In genomic region chr17:53462603-53463495, GRCm38 (mm10) we compare ENCODE assay signal across 8 mouse cellular contexts. TPM values are rescaled to one million over a fixed set of nuclear protein-coding genes. Genes with fewer than 3 reads are reported as not detected.
A peak's percentile ranks its signal among the peaks of the same experiment; 100 is the strongest.
DNase-seq lines count a peak whose midpoint lies in the region; ATAC-seq and TF ChIP-seq lines count a peak whose summit lies in the region.

Gene Efhb, minus strand, starts transcription at chr17:53463321.

- H3K36me3 ChIP-seq in embryonic facial prominence, embryonic 15.5 days: no peaks in the 10 kb centered on the region
- H3K36me3 ChIP-seq in heart, embryonic 11.5 days (ENCODE audit: control insufficient read depth, insufficient read depth, low read length): no peaks in the 10 kb centered on the region
- no peaks in the 10 kb centered on the region for H3K36me3 ChIP-seq in kidney, embryonic 14.5 days (ENCODE audit: control insufficient read depth, insufficient read depth, low read length)
- no peaks in the 10 kb centered on the region for H3K36me3 ChIP-seq in limb, embryonic 15.5 days
- H3K36me3 ChIP-seq in midbrain, embryonic 16.5 days (ENCODE audit: control insufficient read depth, insufficient read depth, low read length): no peaks in the 10 kb centered on the region
- no peaks in the 10 kb centered on the region for H3K36me3 ChIP-seq in spleen, adult 2 months (ENCODE audit: control insufficient read depth, insufficient read depth, low read length)

- no peak within 1 kb of the TSS for H3K9ac ChIP-seq in embryonic facial prominence, embryonic 15.5 days
- peak within 1 kb of the TSS; percentile 66 for H3K9ac ChIP-seq in heart, embryonic 11.5 days (ENCODE audit: low read depth, low read length)
- H3K9ac ChIP-seq in kidney, embryonic 14.5 days (ENCODE audit: low read depth, low read length): peak within 1 kb of the TSS; percentile 40; the same call in 1 of the 2 replicates
- 0 out of 2 replicates have a peak within 1 kb of the TSS, but pooled peaks have one; percentile 7 for H3K9ac ChIP-seq in limb, embryonic 15.5 days
- H3K9ac ChIP-seq in midbrain, embryonic 16.5 days (ENCODE audit: low read depth, low read length): peak within 1 kb of the TSS; percentile 59

- WGBS in embryonic facial prominence, embryonic 15.5 days: 21% methylated on average over 26 of the region's 26 CpGs
- 19% methylated on average over 26 of the region's 26 CpGs for WGBS in heart, embryonic 11.5 days (ENCODE audit: insufficient replicate concordance)
- 21% methylated on average over 26 of the region's 26 CpGs for WGBS in kidney, embryonic 14.5 days
- 23% methylated on average over 26 of the region's 26 CpGs for WGBS in limb, embryonic 15.5 days
- 16% methylated on average over 26 of the region's 26 CpGs for WGBS in midbrain, embryonic 16.5 days
- 37% methylated on average over 26 of the region's 26 CpGs for WGBS in spleen, adult 2 months

- peak; percentile 35 for DNase-seq in A20 (ENCODE audit: low read depth, low spot score)
- DNase-seq in spleen, adult 2 months (ENCODE audit: low read depth in 1 of 2, low spot score in 2 of 2): peak; percentile 23 to 47

- H3K9me3 ChIP-seq in embryonic facial prominence, embryonic 15.5 days (replicated peaks): no peaks in the 10 kb centered on the region
- no peaks in the 10 kb centered on the region; the same call in 1 of the 2 replicates for H3K9me3 ChIP-seq in heart, embryonic 11.5 days (replicated peaks; ENCODE audit: control insufficient read depth, low read length)
- H3K9me3 ChIP-seq in kidney, embryonic 14.5 days (ENCODE audit: control insufficient read depth, low read length): no peaks in the 10 kb centered on the region
- no peaks in the 10 kb centered on the region for H3K9me3 ChIP-seq in limb, embryonic 15.5 days
- H3K9me3 ChIP-seq in midbrain, embryonic 16.5 days (replicated peaks; ENCODE audit: control insufficient read depth, low read length, poor library complexity, severe bottlenecking): no peaks in the 10 kb centered on the region

- peaks cover 10% of the 10 kb centered on the region; the same call in 1 of the 2 replicates for H3K4me1 ChIP-seq in bone marrow macrophage, adult 2 months (ENCODE audit: control insufficient read depth, insufficient read depth, low read length)
- peaks cover 4% of the 10 kb centered on the region; the same call in 1 of the 2 replicates for H3K4me1 ChIP-seq in embryonic facial prominence, embryonic 15.5 days
- no peaks in the 10 kb centered on the region for H3K4me1 ChIP-seq in heart, embryonic 11.5 days (ENCODE audit: control insufficient read depth, insufficient read depth, low read length)
- no peaks in the 10 kb centered on the region for H3K4me1 ChIP-seq in kidney, embryonic 14.5 days (ENCODE audit: control insufficient read depth, insufficient read depth, low read length)
- no peaks in the 10 kb centered on the region; the same call in 1 of the 2 replicates for H3K4me1 ChIP-seq in limb, embryonic 15.5 days
- peaks cover 9% of the 10 kb centered on the region; the same call in 1 of the 2 replicates for H3K4me1 ChIP-seq in midbrain, embryonic 16.5 days (ENCODE audit: control insufficient read depth, insufficient read depth, low read length)
- no peaks in the 10 kb centered on the region for H3K4me1 ChIP-seq in spleen, adult 2 months (ENCODE audit: control insufficient read depth, insufficient read depth, insufficient read length)

- peak; percentile 91 for ATAC-seq in embryonic facial prominence, embryonic 15.5 days (ENCODE audit: insufficient number of reproducible peaks, low FRiP score, low TSS enrichment, low read depth)
- peak; percentile 86 for ATAC-seq in heart, embryonic 11.5 days (replicated peaks; ENCODE audit: insufficient number of reproducible peaks, low FRiP score, low TSS enrichment)
- peak; percentile 97 for ATAC-seq in kidney, embryonic 14.5 days (ENCODE audit: low FRiP score, low TSS enrichment)
- 0 out of 2 replicates have a peak, but pooled peaks have one; percentile 79 for ATAC-seq in limb, embryonic 15.5 days (ENCODE audit: insufficient number of reproducible peaks, low FRiP score, low TSS enrichment, low read depth)
- ATAC-seq in midbrain, embryonic 16.5 days: peak; percentile 97

- H3K27ac ChIP-seq in bone marrow macrophage, adult 2 months (ENCODE audit: insufficient read depth, low read depth, low read length): no peak within 1 kb of the TSS
- H3K27ac ChIP-seq in embryonic facial prominence, embryonic 15.5 days (replicated peaks): no peak within 1 kb of the TSS
- no peak within 1 kb of the TSS for H3K27ac ChIP-seq in heart, embryonic 11.5 days (ENCODE audit: low read depth, low read length)
- no peak within 1 kb of the TSS for H3K27ac ChIP-seq in kidney, embryonic 14.5 days (ENCODE audit: low read depth, low read length)
- H3K27ac ChIP-seq in limb, embryonic 15.5 days: no peak within 1 kb of the TSS
- H3K27ac ChIP-seq in midbrain, embryonic 16.5 days (ENCODE audit: low read length): peak within 1 kb of the TSS; percentile 22; the same call in 1 of the 2 replicates
- no peak within 1 kb of the TSS for H3K27ac ChIP-seq in spleen, adult 2 months (ENCODE audit: insufficient read depth, low read length)

- H3K27me3 ChIP-seq in embryonic facial prominence, embryonic 15.5 days: no peaks in the 10 kb centered on the region
- H3K27me3 ChIP-seq in heart, embryonic 11.5 days (ENCODE audit: control insufficient read depth, insufficient read depth, low read length): no peaks in the 10 kb centered on the region
- H3K27me3 ChIP-seq in kidney, embryonic 14.5 days (ENCODE audit: control insufficient read depth, insufficient read depth, low read length): no peaks in the 10 kb centered on the region
- no peaks in the 10 kb centered on the region for H3K27me3 ChIP-seq in limb, embryonic 15.5 days
- H3K27me3 ChIP-seq in midbrain, embryonic 16.5 days (ENCODE audit: control insufficient read depth, insufficient read depth, low read depth, low read length): no peaks in the 10 kb centered on the region
- H3K27me3 ChIP-seq in spleen, adult 2 months (ENCODE audit: control insufficient read depth, insufficient read depth, low read length): no peaks in the 10 kb centered on the region; the same call in 1 of the 2 replicates

- peak within 1 kb of the TSS; percentile 60 for H3K4me2 ChIP-seq in embryonic facial prominence, embryonic 15.5 days (replicated peaks)
- H3K4me2 ChIP-seq in heart, embryonic 11.5 days: peak within 1 kb of the TSS; percentile 76
- H3K4me2 ChIP-seq in kidney, embryonic 14.5 days (replicated peaks; ENCODE audit: low read depth, low read length): peak within 1 kb of the TSS; percentile 48
- H3K4me2 ChIP-seq in limb, embryonic 15.5 days: peak within 1 kb of the TSS; percentile 58
- peak within 1 kb of the TSS; percentile 89 for H3K4me2 ChIP-seq in midbrain, embryonic 16.5 days (ENCODE audit: low read length)

- no peak for TF ChIP-seq POLR2A in bone marrow macrophage, adult 2 months (IDR thresholded peaks at IDR 0.05; ENCODE audit: borderline replicate concordance, low read depth, low read length)
- TF ChIP-seq POLR2A in spleen, adult 2 months (IDR thresholded peaks at IDR 0.05; ENCODE audit: low read depth, low read length): no peak

- TF ChIP-seq CTCF in bone marrow macrophage, adult 2 months (IDR thresholded peaks at IDR 0.05; ENCODE audit: low read depth, low read length): no peak
- TF ChIP-seq CTCF in spleen, adult 2 months (IDR thresholded peaks at IDR 0.05; ENCODE audit: extremely low read depth, insufficient read depth, insufficient read length, insufficient replicate concordance): no peak

- peak within 1 kb of the TSS; percentile 57 for H3K4me3 ChIP-seq in bone marrow macrophage, adult 2 months (ENCODE audit: insufficient read depth, low read length)
- peak within 1 kb of the TSS; percentile 45 for H3K4me3 ChIP-seq in embryonic facial prominence, embryonic 15.5 days (replicated peaks)
- H3K4me3 ChIP-seq in heart, embryonic 11.5 days (ENCODE audit: low read depth, low read length): peak within 1 kb of the TSS; percentile 49
- peak within 1 kb of the TSS; percentile 40 for H3K4me3 ChIP-seq in kidney, embryonic 14.5 days (ENCODE audit: low read length)
- peak within 1 kb of the TSS; percentile 42 for H3K4me3 ChIP-seq in limb, embryonic 15.5 days
- H3K4me3 ChIP-seq in midbrain, embryonic 16.5 days (ENCODE audit: low read depth, low read length): peak within 1 kb of the TSS; percentile 47
- H3K4me3 ChIP-seq in spleen, adult 2 months (ENCODE audit: extremely low read depth, insufficient read depth, insufficient read length): peak within 1 kb of the TSS; percentile 30; the same call in 1 of the 2 replicates

RNA-seq across cellular contexts. Expression of gene Efhb, which starts in this region (rescaled TPM):
- polyA plus RNA-seq in bone marrow macrophage, adult 2 months (2012; ENCODE audit: insufficient read depth, insufficient read length, missing spikeins): not detected in 2 replicates
- polyA plus RNA-seq in embryonic facial prominence, embryonic 15.5 days (2015; fragmentation: Nextera tagmentation; extraction: Ambion mirVana): 1.4 and 1.6 TPM in 2 replicates
- 0.21 and 0.33 TPM in 2 replicates for polyA plus RNA-seq in heart, embryonic 11.5 days (2014; fragmentation: Nextera tagmentation; extraction: Ambion mirVana)
- 0.17 and 0.18 TPM in 2 replicates for polyA plus RNA-seq in kidney, embryonic 14.5 days (2014; fragmentation: Nextera tagmentation; extraction: Ambion mirVana)
- 0.40 and 0.71 TPM in 2 replicates for polyA plus RNA-seq in limb, embryonic 15.5 days (2015; fragmentation: Nextera tagmentation; extraction: Ambion mirVana)
- polyA plus RNA-seq in midbrain, embryonic 16.5 days (2015; fragmentation: Nextera tagmentation; extraction: Ambion mirVana): 1.1 and 1.5 TPM in 2 replicates
- 0.04 TPM in 2 replicates for polyA plus RNA-seq in spleen, adult 2 months (2012; rRNA removed)

Comparison
In these comparisons a context has a peak if more than half of its experiments do, and no peak if none do; other contexts are left out.
1. Peak in ATAC-seq, H3K4me3 ChIP-seq, H3K9ac ChIP-seq and H3K4me2 ChIP-seq in heart, embryonic 11.5 days; RNA of the gene not detected or under 1 TPM.
2. Peak in ATAC-seq, H3K4me3 ChIP-seq, H3K9ac ChIP-seq and H3K4me2 ChIP-seq in kidney, embryonic 14.5 days; RNA of the gene not detected or under 1 TPM.
3. Peak in ATAC-seq, H3K4me3 ChIP-seq, H3K9ac ChIP-seq and H3K4me2 ChIP-seq in limb, embryonic 15.5 days; RNA of the gene not detected or under 1 TPM.
4. Peak in DNase-seq and H3K4me3 ChIP-seq in spleen, adult 2 months; RNA of the gene not detected or under 1 TPM.